Mouse (Mus musculus): ENCODE data around the gene Zfp324. TPM values are rescaled to one million over a fixed set of nuclear protein-coding genes. Genes with fewer than 3 reads are reported as not detected.
A peak's percentile ranks its signal among the peaks of the same experiment; 100 is the strongest.

Gene Zfp324
- polyA plus RNA-seq, 1 experiment from 2014 or later, result 5.9 TPM

GRCm38 (mm10) chr7:12970906-12971305 lies 5.3 kb downstream of the Zfp324 start:
- H3K27ac ChIP-seq (replicated peaks), result no peak overlapping the region
- H3K4me1 ChIP-seq, result peaks cover 12% of the 10 kb centered on the region
- no peak for ATAC-seq (ENCODE audit: extremely low read depth, insufficient number of reproducible peaks, low FRiP score, low TSS enrichment)
- H3K9ac ChIP-seq, result no peak overlapping the region
- no peaks in the 10 kb centered on the region for H3K9me3 ChIP-seq
- H3K36me3 ChIP-seq, result peaks cover 50% of the 10 kb centered on the region
- 90% methylated on average over 25 of the region's 25 CpGs for WGBS
- H3K4me2 ChIP-seq, result no peak overlapping the region
- no peaks in the 10 kb centered on the region for H3K27me3 ChIP-seq (replicated peaks)
- no peak overlapping the region for H3K4me3 ChIP-seq

- peaks cover 20% of the 10 kb centered on the region; the same call in 1 of the 2 replicates for H3K36me3 ChIP-seq
- H3K4me1 ChIP-seq, result peaks cover 20% of the 10 kb centered on the region
- H3K4me2 ChIP-seq, result peak within 1 kb of the TSS; percentile 78
- WGBS, result under 1% methylated on average over 49 of the region's 49 CpGs
- peak within 1 kb of the TSS; percentile 95 for H3K27ac ChIP-seq (replicated peaks)
- H3K9ac ChIP-seq, result peak within 1 kb of the TSS; percentile 82
- H3K9me3 ChIP-seq, result no peaks in the 10 kb centered on the region
- peak; percentile 99 for ATAC-seq (ENCODE audit: extremely low read depth, insufficient number of reproducible peaks, low FRiP score, low TSS enrichment)
- no peaks in the 10 kb centered on the region for H3K27me3 ChIP-seq (replicated peaks)
- H3K4me3 ChIP-seq, result peak within 1 kb of the TSS; percentile 74
Measured at GRCm38 (mm10) chr7:12977682-12978389, 12.2 kb downstream of the Zfp324 start, which contains the start of gene Zfp446. Gene Zfp446 (plus strand): TSS chr7:12977848.

DNA sequence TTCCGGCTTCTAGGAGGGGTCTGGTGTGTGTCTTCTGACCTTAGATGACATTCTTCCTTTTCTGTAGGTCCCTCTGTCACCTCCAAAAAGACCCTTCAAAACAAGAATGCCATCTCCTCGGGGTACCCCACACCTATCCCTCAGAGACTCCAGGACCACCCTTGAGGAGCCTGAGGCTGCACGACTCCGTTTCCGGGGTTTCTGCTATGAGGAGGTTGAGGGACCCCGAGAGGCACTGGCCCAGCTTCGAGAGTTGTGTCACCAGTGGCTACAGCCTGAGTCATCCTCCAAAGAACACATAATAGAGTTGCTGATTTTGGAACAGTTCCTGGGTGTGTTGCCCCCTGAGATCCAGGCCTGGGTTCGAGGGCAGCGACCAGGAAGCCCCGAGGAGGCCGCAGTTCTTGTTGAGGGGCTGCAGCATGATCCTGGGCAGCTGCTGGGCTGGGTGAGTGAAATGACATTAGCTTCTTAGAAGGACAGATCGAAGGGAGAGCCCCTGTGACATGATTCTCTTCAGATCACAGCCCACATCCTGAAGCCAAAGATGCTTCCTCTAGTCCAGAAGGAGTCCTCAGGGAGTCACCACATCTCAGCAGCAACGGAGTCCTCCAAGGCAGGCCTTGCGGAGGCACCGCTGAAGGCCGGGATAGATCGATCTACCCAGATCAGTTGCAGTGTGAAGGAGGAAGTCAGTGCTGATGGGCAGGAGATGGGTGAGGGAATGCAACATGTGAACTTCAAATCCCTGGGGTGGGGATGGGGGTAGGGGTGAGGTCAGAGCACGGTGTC lies 13.5 kb downstream of the Zfp324 start:
- Histone ChIP-seq H3K9ac (peak overlapping the region; percentile 82), H3K27me3 (replicated peaks) (no peaks in the 10 kb centered on the region), H3K4me3 (peak overlapping the region; percentile 74), H3K9me3 (no peaks in the 10 kb centered on the region), H3K36me3 (0 out of 2 replicates have a peak, but pooled peaks cover 13% of the 10 kb centered on the region), H3K4me1 (peaks cover 20% of the 10 kb centered on the region), H3K27ac (replicated peaks) (peak overlapping the region; percentile 95), H3K4me2 (peak overlapping the region; percentile 78)
- no peak for ATAC-seq (ENCODE audit: extremely low read depth, insufficient number of reproducible peaks, low FRiP score, low TSS enrichment)
- WGBS, result 79% methylated on average over 18 of the region's 18 CpGs

DNA sequence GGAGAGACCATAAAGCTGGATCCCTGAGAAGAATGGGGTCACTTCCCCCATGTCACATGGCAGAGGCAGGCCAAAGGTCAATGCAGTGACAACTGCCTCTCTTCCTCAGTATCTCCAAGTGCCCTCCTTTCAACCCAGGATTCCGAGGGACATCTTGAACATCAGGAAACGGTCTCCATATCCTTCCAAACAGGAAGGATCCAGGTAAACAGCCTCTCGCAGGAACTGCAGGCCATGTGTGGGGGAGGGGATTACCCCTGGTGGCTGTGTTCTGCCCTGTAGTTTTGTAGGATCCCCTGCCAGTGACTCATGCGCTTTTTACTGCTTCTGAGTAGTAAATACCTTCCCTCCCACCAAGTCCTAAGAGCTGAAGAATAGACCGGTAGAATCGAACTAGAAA lies 14.1 kb downstream of the Zfp324 start:
- no peaks in the 10 kb centered on the region for H3K27me3 ChIP-seq (replicated peaks)
- WGBS, result 58% methylated on average over 6 of the region's 6 CpGs
- H3K4me1 ChIP-seq, result peaks cover 20% of the 10 kb centered on the region
- H3K9ac ChIP-seq, result 0 out of 2 replicates have a peak overlapping the region, but pooled peaks have one; percentile 14
- ATAC-seq (ENCODE audit: extremely low read depth, insufficient number of reproducible peaks, low FRiP score, low TSS enrichment), result no peak
- 0 out of 2 replicates have a peak, but pooled peaks cover 13% of the 10 kb centered on the region for H3K36me3 ChIP-seq
- H3K27ac ChIP-seq (replicated peaks), result no peak overlapping the region
- H3K4me2 ChIP-seq, result no peak overlapping the region
- no peak overlapping the region for H3K4me3 ChIP-seq
- no peaks in the 10 kb centered on the region for H3K9me3 ChIP-seq

DNA sequence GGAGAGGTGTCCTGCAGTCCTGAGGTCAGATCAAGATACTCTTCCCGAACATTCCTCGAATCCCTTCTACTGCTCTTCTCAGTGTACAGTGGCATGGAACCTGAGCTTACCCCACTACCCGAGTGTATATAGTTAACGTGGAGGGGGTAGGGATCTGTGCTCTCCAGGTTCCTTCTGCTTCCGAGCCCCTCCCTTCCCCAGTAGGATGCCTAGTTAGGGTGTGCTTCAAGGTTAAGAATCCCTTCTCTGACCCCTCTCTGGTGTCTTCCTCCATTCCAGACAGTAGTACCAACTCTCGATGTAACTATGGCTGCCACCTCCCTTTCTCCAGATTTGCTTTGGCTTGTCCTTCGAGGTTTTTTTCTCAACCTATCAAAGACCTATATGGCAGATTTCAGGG lies 14.7 kb downstream of the Zfp324 start:
- Histone ChIP-seq H3K4me1 (peaks cover 20% of the 10 kb centered on the region), H3K27me3 (replicated peaks) (no peaks in the 10 kb centered on the region), H3K36me3 (0 out of 2 replicates have a peak, but pooled peaks cover 13% of the 10 kb centered on the region), H3K27ac (replicated peaks) (no peak overlapping the region), H3K9ac (no peak overlapping the region), H3K4me3 (no peak overlapping the region), H3K9me3 (no peaks in the 10 kb centered on the region), H3K4me2 (no peak overlapping the region)
- ATAC-seq (ENCODE audit: extremely low read depth, insufficient number of reproducible peaks, low FRiP score, low TSS enrichment), result no peak
- 85% methylated on average over 7 of the region's 7 CpGs for WGBS

GRCm38 (mm10) chr7:12985724-12986123 lies 20.1 kb downstream of the Zfp324 start:
- ATAC-seq (ENCODE audit: extremely low read depth, insufficient number of reproducible peaks, low FRiP score, low TSS enrichment), result no peak
- no peaks in the 10 kb centered on the region for H3K4me1 ChIP-seq
- 0 out of 2 replicates have a peak, but pooled peaks cover 13% of the 10 kb centered on the region for H3K36me3 ChIP-seq
- no peak overlapping the region for H3K4me3 ChIP-seq
- no peak overlapping the region for H3K4me2 ChIP-seq
- H3K27me3 ChIP-seq (replicated peaks), result no peaks in the 10 kb centered on the region
- 45% methylated on average over 1 of the region's 1 CpGs for WGBS
- H3K27ac ChIP-seq (replicated peaks), result no peak overlapping the region
- no peaks in the 10 kb centered on the region for H3K9me3 ChIP-seq
- no peak overlapping the region for H3K9ac ChIP-seq

GRCm38 (mm10) chr7:12986906-12987305 lies 21.3 kb downstream of the Zfp324 start:
- Histone ChIP-seq H3K4me3 (no peak overlapping the region), H3K9me3 (no peaks in the 10 kb centered on the region), H3K9ac (no peak overlapping the region), H3K4me1 (no peaks in the 10 kb centered on the region), H3K36me3 (0 out of 2 replicates have a peak, but pooled peaks cover 9% of the 10 kb centered on the region), H3K27ac (replicated peaks) (no peak overlapping the region), H3K4me2 (no peak overlapping the region), H3K27me3 (replicated peaks) (no peaks in the 10 kb centered on the region; the same call in 1 of the 2 replicates)
- ATAC-seq (ENCODE audit: extremely low read depth, insufficient number of reproducible peaks, low FRiP score, low TSS enrichment), result no peak
- WGBS, result 81% methylated on average over 8 of the region's 8 CpGs

GRCm38 (mm10) chr7:12987409-12988189 lies 22.0 kb downstream of the Zfp324 start:
- 69% methylated on average over 8 of the region's 8 CpGs for WGBS
- Histone ChIP-seq H3K27ac (replicated peaks) (no peak overlapping the region), H3K4me1 (no peaks in the 10 kb centered on the region), H3K9me3 (no peaks in the 10 kb centered on the region), H3K4me2 (no peak overlapping the region), H3K4me3 (no peak overlapping the region), H3K9ac (no peak overlapping the region), H3K27me3 (replicated peaks) (no peaks in the 10 kb centered on the region; the same call in 1 of the 2 replicates), H3K36me3 (0 out of 2 replicates have a peak, but pooled peaks cover 2% of the 10 kb centered on the region)
- ATAC-seq (ENCODE audit: extremely low read depth, insufficient number of reproducible peaks, low FRiP score, low TSS enrichment), result no peak

DNA sequence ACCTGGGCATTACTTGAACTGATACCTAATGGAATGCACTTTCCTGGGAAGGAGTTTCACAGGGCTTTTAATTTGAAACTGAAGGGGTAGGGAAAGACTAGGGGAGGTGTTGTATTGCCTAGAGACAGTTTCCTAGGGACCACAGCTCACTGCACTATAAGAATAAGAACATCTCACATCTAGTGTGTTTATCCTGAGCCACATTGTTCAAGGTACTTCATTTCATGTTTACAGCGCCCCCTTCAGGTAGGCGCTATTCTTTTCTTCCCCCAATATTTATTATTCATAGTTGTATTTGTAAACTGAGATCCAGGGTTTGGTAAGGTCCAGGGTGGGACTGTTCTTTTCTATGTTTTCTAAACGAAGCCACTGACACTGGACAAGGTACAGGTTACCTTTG lies 26.6 kb downstream of the Zfp324 start:
- 6% methylated on average over 3 of the region's 3 CpGs for WGBS
- Histone ChIP-seq H3K4me3 (no peak overlapping the region), H3K9ac (no peak overlapping the region), H3K27ac (replicated peaks) (no peak overlapping the region), H3K4me1 (no peaks in the 10 kb centered on the region), H3K9me3 (no peaks in the 10 kb centered on the region), H3K4me2 (no peak overlapping the region), H3K27me3 (replicated peaks) (no peaks in the 10 kb centered on the region; the same call in 1 of the 2 replicates), H3K36me3 (no peaks in the 10 kb centered on the region)
- ATAC-seq (ENCODE audit: extremely low read depth, insufficient number of reproducible peaks, low FRiP score, low TSS enrichment), result no peak

GRCm38 (mm10) chr7:12993148-12993547 lies 27.5 kb downstream of the Zfp324 start:
- no peak for ATAC-seq (ENCODE audit: extremely low read depth, insufficient number of reproducible peaks, low FRiP score, low TSS enrichment)
- no peak overlapping the region for H3K4me2 ChIP-seq
- no peaks in the 10 kb centered on the region for H3K36me3 ChIP-seq
- H3K9ac ChIP-seq, result no peak overlapping the region
- no peak overlapping the region for H3K27ac ChIP-seq (replicated peaks)
- H3K9me3 ChIP-seq, result no peaks in the 10 kb centered on the region
- 78% methylated on average over 10 of the region's 10 CpGs for WGBS
- H3K4me1 ChIP-seq, result no peaks in the 10 kb centered on the region
- H3K27me3 ChIP-seq (replicated peaks), result no peaks in the 10 kb centered on the region; the same call in 1 of the 2 replicates
- no peak overlapping the region for H3K4me3 ChIP-seq

- Histone ChIP-seq H3K27ac (replicated peaks) (no peak overlapping the region), H3K4me1 (no peaks in the 10 kb centered on the region), H3K27me3 (replicated peaks) (no peaks in the 10 kb centered on the region; the same call in 1 of the 2 replicates), H3K36me3 (no peaks in the 10 kb centered on the region), H3K9me3 (no peaks in the 10 kb centered on the region), H3K4me3 (no peak overlapping the region), H3K4me2 (no peak overlapping the region), H3K9ac (no peak overlapping the region)
- no peak for ATAC-seq (ENCODE audit: extremely low read depth, insufficient number of reproducible peaks, low FRiP score, low TSS enrichment)
Measured at GRCm38 (mm10) chr7:12995862-12996261, 30.2 kb downstream of the Zfp324 start.

Data from heart, embryonic 13.5 days (tissue).